Mouse (Mus musculus): ENCODE data around the gene Fuz.

The Fuz gene

DNA sequence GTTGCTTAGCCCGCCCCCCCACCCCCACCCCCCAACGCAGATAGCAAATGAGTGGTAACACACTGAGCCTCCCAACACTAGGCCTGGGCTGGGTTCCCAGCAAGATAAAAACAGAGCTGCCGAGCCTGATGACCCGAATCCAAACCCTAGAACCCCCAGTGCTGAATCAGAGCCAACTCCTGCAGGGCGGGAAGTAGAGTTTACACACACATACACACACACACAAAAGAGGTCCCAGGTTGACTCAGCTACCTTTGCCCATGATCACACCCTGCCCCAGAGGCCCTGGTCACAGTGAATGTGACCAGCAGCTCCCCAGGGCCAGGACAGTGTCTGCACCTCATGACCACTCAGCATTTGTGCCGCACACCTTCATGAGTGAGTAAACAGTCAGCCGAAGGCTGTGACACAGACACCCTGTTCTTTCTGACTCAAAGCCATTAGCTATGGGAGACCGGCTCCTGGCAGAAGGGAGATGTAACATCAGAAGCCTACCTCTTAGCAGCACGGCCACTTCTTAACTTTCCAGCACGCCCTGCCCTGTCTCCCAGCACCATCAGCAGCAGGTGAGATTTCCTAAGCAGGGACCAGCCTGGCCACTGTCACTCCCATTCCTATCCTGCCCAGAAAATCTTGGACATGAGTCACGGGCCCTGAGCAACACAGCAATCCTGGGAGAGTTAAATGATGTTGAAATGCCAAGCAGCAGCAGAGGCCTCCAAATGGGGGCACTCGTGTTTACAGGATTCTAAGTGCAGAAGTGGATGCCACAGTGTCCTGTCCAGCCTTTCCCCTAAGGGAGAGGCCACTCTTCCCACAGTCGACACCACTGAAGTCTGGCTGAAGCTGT lies 7.4 kb upstream of the Fuz start:
- DNase-seq (ENCODE audit: low read depth, low spot score), result no peak

DNA sequence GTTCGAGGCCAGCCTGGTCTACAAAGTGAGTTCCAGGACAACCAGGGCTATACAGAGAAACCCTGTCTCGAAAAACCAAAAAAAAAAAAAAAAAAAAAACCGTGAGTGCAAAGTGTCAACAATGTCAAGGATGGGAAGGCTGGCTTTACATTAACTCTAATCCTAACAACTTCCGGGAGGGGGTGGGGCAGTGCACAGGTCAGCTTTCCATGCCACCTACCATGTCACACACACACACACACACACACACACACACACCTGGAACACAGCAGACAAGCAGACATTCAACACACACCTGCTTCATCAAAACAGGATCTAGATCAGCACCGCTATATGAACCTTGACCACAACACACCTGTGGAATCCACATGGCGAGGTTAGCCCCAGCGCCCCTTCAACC lies 5.7 kb upstream of the Fuz start:
- DNase-seq (ENCODE audit: low read depth, low spot score), result no peak

DNA sequence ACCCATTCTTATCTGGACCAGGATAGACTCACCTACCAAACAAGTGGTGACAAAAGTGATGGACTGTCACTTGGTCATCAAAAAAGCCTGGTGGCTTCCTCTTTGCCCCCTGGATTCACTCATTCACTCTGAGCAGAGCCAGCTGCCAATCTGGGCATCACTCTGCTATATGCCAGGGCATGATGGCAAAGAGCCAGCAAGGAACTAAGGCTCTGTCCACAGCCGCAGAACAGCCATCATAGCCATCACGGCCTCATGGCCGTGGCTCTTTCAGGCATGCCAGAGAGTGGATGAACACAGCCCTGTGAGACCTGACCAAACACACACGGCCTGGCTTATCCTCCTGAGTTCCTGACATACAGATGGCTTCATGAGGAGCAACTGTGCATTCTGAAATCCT lies 5.1 kb upstream of the Fuz start:
- DNase-seq (ENCODE audit: low read depth, low spot score), result no peak

DNA sequence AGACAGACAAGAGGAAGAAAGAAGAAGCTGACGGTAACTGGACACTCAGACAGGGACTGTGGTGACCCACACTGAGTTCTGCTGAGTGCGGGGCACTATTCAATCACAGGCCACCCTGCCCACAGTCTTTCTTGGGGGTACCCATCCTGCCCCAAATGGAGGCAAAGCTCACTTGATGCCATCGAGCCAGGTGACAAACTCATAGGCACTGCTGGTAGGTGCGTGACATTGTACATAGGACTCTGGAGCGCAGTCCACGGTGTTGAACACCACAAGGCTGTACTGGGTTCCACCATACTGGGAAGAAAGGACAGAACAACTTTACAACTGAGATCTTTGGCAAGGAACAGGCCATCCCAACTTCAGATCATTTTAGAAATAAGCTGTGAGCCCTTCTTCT lies 4.3 kb upstream of the Fuz start:
- no peak for DNase-seq (ENCODE audit: low read depth, low spot score)

DNA sequence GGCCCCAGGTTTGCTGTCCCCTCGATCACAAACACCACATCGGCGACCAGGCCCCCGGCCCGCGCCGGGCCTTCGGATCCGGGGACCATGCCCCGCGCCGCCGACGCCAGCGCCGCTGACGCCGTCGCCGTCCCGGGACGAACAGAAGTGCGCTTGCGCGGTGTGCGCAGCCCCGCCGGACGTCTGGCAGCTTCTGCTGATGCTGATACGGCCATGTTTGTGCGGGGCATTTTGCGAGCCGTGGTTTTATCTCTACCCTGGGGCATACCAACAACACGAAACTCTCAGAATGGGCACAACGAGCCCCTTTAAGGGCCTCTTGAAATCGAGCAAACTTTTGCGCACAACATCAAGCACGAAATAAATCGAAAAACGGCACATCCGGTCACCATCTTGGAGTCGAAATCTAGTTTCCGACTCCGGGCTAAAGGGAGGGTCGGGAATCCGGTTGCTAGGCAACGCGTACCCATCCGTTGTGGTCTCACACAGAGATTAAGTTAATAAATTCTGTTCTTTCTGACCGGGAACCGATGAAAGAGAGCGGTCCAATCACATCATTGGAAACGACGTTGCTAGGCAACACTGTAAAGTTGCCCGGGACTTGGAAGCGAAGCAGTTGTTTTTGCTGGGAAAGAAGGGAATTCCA lies 3.5 kb upstream of the Fuz start, which contains the start of gene Med25:
TSS of gene Med25 (minus strand) at position 437 of the 646 bp plus-strand sequence.
- peak; percentile 75 for DNase-seq (ENCODE audit: low read depth, low spot score)

DNA sequence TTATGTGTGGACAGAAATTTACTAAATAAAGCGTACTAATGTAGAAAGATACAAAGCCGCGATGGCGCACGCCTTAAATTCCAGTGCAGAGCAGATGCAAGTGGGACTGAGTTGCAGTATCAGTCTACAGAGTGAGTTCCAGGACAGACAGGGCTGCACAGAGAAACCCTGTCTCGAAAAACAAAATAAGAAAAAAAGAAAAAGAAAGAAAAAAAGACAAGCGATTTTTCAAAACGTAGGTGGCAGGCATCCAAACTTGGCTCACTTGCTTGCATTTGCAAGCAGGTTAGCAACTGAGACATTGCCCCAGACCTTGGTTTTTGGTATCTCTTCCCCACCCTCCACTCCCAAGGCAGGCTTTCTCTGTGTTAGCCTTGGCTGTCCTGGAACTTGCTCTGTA lies 2.7 kb upstream of the Fuz start:
- DNase-seq (ENCODE audit: low read depth, low spot score), result no peak

DNA sequence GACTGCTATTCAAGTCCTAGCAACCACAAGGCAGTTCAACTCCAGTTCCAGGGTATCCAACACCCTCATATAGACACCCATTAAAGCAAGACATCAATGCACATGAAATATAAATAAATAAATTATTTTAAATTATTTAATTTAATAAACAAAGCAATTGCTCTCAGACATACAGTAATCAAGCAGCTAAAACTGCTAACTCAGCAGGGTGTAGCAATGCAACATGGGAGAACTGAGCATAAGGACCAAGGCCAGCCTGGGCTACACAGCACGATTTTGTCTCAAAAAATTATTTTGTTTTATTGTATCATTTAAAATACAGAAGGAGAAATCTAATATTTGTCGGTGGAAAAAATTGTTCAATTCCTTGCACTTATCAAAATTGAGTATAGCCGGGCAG lies 1.7 kb upstream of the Fuz start:
- DNase-seq (ENCODE audit: low read depth, low spot score), result no peak

DNA sequence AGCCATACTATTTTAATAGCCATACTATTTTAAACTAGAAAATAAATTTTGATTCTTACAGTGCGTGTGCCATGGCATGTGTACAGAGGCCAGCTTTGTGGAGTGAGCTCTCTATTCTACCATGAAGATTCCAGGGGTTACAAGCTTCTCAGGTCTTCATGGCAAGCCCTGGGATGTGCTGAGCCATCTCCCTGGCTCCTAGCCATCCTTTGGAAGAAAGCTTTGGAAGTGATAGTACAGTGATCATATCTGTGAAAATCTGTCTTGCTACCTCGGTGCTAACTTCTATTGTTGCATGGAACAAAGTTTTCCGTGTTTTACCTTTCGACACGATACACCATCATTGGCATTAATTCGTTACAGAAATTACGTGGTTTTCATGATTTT lies 680 bp upstream of the Fuz start:
- DNase-seq (ENCODE audit: low read depth, low spot score), result no peak

DNA sequence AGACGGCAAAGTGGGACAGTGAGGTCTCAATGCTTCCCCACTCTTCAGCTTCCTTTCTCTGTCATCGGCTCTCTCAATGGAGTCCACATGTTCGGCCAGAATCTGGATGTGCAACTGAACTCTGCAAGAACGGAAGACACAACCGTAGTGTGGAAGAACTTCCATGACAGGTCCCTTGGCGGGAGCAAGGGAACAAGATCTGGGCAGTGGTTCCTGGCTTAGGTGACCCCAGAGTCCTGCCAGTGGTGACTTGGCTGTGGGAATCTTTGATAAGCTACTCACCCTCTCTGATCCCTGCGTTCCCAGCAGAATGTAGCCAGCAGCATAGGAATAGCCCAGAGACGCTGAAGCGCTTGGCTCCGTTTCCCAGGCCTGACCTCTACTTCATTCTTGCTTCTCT lies 620 bp downstream of the Fuz start:
- no peak for DNase-seq (ENCODE audit: low read depth, low spot score)

DNA sequence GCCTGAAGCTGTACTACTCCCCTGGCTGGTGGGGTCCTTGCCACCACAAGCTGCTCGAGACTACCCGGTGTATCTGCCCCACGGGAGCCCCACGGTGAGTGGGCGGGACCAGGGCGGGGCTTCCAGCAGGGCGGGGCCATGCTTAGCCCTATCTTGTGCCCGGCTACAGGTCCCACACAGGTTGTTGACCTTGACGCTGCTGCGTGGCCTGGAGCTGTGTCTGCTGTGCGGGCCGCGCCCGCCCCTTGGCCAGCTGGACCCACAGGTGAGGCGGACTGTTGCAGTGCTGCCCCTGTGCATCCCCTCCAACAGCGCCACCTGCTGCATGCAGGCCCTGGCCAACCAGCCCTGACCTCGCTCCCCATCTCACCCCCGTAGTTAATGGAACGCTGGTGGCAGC lies 2.7 kb downstream of the Fuz start:
- DNase-seq (ENCODE audit: low read depth, low spot score), result no peak

DNA sequence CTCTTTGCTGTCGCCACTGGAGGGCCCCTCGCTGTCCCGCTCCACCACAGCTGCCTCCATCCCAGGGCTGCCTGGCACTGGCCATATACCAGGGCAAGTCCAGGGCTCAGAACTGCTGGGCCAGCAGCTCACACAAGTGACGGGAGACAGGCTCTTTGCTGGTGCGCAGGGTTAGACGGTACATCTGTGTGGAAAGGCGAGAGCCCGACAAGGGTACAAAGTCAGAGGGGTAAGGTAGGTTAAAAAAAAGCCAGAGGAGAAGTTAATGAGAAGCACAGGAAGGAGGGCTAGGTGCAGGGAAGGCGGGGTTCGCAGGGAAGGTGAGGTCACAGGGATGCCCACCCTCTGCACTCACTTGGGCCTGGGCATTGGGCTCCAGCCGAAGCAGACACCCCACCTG lies 4.8 kb downstream of the Fuz start:
- DNase-seq (ENCODE audit: low read depth, low spot score), result no peak

DNA sequence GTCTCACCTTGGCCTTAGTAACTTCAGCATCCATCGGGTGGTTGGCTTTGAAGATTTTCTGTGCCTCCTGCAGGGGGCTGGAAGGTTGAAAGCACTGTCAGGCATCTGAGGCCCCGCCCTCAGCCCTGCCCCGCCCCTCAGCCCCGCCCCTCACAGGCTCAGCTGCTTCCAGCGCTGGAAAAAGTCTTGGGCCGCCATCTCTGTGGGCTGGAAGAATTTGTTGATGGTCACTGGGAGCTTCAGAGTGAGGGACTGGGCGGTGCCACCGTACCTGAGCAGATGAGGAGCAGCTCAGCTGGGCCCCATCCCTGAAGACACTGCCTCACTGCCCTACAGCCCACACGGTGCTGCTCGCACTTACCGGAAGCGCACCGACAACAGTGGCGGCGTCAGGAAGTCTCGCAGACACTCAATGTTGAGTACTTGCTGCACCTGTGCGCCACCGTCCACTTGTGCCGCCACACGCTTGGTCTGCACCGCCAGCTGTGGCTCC lies 5.4 kb downstream of the Fuz start:
- peak; percentile 48 for DNase-seq (ENCODE audit: low read depth, low spot score)

DNA sequence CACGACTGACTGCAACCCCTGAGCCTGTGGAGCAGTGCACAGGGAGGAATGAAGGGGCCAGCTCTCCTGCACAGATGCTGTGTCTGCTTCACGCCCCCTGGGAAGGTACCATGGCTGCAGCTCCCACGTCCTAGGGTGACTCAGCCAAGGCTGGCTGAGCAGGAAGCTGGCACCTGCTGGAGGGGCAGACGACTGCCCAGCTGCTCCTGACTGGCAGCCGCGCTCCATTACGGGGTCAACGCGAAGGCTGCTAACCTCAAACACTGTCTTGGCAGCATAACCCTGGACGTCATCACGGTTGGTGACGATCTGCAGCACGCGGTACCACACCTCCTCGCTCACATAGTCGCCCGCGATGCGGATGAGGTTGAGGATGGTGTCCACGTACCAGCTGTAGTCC lies 9.6 kb downstream of the Fuz start:
- DNase-seq (ENCODE audit: low read depth, low spot score), result no peak

DNA sequence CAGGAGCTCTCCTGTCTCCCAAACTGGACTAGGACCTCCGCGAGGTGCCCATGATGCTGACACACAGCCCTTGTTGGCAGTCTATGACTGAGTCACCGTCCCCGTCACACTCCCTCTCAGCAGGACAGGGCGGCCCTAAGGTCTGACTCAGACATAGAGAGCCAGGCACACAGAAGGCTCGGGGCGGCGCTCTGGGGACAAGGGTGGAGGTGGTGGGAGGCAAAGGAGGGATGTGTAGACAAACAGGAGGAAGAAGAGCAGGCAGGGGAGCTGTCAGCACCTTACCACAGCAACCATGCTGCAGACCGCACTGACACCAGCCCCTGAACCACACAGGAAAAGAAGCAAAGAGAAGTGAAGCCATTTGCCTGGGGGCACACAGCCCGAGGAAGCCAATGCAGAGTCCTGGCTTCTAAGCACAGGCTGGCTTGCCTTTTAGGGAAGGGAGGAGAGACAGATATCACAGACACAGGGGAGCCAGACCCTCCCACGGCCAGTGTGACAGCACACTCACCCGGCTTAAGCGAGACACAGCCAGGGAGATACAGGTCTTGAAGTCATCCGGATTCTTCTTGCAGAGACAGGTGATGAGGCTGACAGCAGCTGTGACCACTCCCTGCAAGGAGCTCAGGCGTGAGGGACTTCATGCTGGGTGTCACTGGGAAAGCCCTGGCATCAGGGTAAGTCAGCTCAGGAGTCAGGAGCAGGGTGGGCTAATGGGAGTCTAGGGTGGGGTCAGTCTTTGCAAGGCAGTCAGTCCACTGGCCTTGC lies 13.0 kb downstream of the Fuz start:
- DNase-seq (ENCODE audit: low read depth, low spot score), result no peak

DNA sequence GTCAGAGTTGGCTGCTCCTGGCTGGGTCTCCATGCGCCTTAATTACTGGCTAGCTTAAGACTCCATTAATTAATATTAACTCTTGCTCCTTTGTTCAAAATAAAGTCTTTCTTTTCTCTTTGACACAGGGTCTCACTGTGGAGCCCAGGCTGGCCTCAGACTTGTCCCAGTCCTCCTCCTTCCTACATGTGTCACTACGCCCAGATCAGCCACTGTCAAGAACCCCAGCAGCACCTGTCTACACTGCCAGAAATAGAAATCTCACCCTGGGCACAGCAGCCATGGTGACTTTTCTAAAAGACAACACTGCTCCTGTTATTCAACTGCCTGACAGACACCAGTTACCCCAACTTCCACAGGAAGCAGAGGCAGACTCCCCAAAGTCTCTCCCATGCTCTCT lies 18.5 kb downstream of the Fuz start:
- DNase-seq (ENCODE audit: low read depth, low spot score), result no peak

DNA sequence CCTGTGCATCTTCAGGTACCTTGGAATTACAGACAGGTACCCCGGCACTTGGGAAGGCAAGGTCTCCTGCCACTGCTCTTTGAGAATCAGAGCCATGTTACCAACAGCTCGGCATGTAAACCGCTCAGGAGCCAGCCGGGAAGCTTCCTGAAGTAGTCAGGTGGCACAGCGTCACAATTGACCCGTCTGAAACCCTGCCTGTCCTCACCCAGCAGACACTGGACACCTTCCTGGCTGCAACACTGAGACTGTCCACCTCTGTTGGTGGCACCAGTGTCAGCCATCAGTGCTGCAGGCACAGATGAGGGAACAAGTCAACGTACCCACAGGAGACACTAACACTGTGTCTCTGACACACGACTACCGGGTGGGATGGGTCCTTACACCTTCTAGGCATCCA lies 19.4 kb downstream of the Fuz start:
- no peak for DNase-seq (ENCODE audit: low read depth, low spot score)

DNA sequence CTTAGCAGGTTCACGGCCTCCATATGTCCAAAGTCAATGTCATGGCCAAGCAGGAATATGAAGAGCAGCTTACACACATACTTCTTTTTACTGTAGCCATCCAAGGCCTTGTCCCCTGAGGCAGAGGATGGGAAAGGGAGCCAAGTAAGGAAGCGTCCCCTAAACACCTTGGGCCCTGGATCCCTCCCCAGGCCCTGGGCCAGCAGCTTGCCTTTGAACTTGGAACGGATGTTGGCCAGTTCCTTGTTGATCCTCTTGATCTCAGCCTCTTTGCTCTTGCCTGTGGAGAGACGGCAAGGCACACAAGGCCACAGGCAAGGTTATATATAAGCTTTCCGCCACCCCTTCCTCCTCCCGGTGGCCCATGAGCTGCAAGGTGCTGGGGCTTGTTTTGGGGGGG lies 20.3 kb downstream of the Fuz start:
- DNase-seq (ENCODE audit: low read depth, low spot score), result no peak

DNA sequence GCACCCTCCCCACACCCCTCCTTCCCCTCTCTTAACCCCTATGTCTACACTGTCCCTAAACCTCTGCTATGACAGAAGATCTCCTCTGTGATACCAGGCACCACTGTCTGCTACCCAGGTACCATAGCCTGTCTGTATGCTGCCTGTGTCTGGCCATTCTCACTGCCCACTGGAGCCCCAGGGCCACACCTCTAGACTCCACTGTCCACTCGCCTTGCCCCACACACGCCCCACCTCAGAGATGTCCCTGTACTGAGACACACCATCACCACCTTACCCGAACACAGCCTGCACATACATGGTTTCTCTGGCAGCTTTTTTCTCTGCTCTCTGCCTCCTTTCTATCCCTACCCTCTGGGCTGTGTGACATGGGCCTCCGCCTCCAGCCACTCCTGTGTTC lies 21.0 kb downstream of the Fuz start:
- DNase-seq (ENCODE audit: low read depth, low spot score), result no peak

DNA sequence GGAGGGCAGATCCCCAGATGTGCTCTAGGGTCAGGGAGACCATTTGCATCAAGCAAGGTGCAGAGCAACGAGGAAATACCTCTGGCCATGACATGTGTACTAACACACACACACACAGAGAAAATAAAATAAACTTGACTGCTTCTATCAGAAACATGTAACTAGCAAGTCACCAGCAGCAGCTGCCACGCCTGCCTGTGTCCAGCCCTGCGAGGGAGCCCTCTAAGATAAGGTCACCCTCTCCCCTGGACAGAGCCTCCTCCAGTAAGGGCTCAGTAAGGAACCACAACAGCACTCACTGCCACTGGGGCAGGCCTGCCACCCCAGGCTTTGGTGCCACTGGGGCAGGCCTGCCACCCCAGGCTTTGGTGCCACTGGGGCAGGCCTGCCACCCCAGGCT lies 22.3 kb downstream of the Fuz start:
- DNase-seq (ENCODE audit: low read depth, low spot score), result no peak

DNA sequence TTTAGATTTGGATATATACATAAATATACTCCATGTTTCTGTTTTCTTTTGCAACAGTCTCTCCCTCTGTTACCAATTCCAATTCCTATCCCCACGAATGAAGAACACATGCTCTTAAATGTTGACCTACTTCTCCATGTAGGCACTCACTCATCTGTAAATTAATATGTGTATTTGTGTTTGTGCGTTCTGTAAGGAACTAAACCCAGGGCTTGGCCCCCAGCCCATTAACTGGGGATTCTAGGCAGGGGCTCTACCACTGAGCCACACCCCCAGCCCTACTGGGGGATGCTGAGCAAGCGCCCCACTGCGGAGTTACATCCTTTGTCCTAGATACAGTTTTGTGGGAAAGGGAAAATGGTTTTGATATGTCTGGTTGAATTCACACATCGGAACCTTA lies 23.2 kb downstream of the Fuz start:
- DNase-seq (ENCODE audit: low read depth, low spot score), result no peak

DNA sequence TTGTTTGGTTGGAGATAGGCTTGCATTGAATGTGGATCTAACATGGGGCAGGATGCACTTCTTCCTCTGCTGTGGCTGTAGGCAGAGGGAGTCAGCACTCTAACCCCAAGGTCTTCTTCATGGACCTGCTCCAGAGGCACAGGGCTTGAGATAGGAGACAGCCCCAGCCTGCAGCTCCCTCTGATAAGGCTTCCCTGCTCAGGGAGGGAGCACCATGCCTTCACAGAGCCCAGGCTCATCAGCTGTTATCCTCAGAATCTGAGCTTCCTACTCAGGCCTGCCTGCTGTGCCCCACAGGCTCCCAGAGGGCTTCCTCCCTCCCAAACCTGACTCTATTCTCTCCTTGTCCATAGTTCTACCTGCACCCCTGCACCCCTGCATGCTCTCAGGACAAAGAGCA lies 26.7 kb downstream of the Fuz start:
- DNase-seq (ENCODE audit: low read depth, low spot score), result no peak

DNA sequence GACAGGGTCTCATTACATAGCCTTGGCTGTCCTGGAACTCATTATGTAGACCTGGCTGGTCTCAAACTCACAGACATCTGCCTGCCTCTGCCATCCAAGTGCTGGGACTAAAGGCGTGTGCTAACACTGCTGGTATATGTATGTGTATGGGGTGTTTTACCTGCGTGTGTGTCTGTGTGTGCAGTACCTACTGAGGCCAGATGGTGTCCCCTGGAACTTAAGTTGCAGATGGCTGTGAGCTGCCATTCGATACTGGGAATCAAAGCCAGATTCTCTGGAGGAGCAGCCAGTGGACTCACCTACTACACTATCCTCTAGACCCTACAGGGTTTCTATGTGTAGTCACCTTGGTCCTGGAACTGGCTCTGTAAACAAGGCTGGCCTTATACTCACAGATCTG lies 29.6 kb downstream of the Fuz start:
- DNase-seq (ENCODE audit: low read depth, low spot score), result peak; percentile 46

DNA sequence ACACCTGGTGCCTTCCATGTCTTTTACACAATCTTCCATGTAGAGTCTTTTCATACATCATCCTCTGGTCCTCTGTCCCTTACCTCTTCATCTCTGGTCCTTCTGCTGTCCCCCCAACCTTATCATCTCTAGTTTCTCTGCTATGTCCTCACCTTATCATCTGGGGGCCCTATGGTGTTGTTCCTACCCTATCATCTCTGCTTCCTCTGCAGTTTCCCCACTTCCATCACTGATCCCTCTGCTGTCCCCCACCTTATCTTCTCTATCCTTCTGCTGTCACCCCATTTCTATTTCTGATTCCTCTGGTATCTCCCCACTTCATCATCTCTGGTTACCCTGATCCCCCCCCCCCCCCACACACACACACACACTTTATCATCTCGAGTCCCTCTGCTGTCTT lies 32.7 kb downstream of the Fuz start:
- no peak for DNase-seq (ENCODE audit: low read depth, low spot score)

All from WW6 (cell line).